Mouse (Mus musculus) gonadal fat pad, adult 2 months (tissue): ENCODE data around the gene Pcca. TPM values are rescaled to one million over a fixed set of nuclear protein-coding genes. Genes with fewer than 3 reads are reported as not detected.
A peak's percentile ranks its signal among the peaks of the same experiment; 100 is the strongest.

ENCODE experiments used
- DNase-seq: peaks from one replicate; pipeline ENCODE4 v3.0.0-alpha.2; 2012; ENCODE audit warnings: low read depth
- polyA plus RNA-seq: library from polyadenylated mRNA; depleted of rRNA; stranded (reverse); fragments of >200 nt; gene quantifications from 2 replicates; pipeline ENCODE4 v1.2.3, GENCODE M21; 2012

The Pcca gene
- polyA plus RNA-seq, 1 experiment = 33.4 TPM

GRCm38 (mm10) chr14:122885893-122886292 is 351.8 kb downstream of the Pcca start:
- no peak for DNase-seq

DNA sequence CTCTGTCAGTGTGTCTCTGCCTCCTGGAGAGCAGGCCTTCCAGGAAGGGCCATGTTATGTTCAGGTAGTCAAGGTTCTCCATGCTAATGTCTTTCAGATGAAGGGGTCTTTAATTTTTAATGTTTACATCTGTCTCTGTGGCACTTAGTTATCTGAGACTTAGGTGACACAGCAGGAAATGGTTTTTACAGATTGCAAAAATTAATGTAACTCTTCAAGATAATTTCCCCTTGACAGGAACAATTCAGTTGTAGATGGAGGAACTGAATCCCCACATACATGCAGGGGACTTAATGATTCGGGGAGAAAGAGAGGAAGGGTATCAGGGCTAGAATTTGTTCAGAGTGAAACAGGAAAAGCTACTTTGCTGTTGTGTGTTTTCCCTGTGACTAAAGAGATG is 353.2 kb downstream of the Pcca start:
- no peak for DNase-seq

- no peak for DNase-seq
These were observed 353.8 kb downstream of the Pcca start for GRCm38 (mm10) chr14:122887702-122888479.

DNA sequence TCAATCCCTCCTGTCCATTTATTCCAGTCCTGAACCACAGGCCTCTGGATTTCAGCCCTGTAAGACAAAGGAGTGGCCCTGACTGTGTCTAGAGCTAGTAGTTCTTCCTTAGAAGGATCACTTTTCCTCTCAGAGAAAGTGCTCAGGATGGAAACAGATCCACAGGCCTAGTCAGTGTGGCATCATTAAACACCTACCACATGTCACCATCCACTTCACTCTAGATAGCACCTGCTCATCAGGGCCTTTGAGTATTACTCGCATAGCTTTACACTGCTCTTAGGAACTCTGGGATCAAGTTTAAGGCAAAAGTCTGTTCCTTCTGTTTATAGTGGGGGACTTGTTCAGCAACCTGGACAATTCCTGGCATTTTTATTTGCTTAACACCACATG is 354.4 kb downstream of the Pcca start:
- DNase-seq = no peak

- DNase-seq = no peak
These were observed 357.4 kb downstream of the Pcca start for GRCm38 (mm10) chr14:122891470-122891968.

GRCm38 (mm10) chr14:122896106-122896505 is 362.0 kb downstream of the Pcca start:
- no peak for DNase-seq

DNA sequence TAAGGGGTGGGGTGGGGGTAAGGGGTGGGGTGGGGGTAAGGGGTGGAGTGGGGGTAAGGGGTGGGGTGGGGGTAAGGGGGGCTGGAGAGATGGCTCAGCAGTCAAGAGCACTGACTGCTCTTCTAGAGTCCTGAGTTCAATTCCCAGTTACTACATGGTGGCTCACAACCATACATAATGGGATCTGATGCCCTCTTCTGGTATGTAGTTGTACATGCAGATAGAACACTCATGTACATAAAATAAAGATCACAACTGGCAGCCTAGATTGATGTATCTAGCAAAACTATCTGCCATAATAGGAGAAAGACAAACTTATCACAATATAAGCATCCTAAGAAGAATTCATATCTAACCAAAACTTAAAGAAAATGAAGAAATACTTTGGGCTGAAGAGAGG is 364.4 kb downstream of the Pcca start:
- no peak for DNase-seq

DNA sequence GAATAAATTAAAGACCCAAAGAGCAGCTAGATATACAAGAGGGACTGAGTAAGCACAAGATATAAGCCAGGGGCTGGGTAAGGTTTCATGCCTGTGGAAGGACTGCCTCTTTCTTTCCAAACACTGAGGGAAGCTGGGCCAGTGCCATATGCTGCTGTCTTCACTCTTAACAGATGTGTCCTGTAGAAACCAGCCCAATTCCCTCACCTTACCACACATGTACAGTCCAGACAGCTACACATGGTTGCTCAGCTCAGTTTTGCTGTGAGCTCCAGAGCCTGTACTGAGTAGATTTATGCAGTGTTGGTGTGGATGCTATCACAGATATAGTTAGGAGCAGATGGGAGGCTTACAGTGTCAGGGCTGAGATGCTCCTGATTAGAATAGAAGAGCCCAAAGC is 366.6 kb downstream of the Pcca start:
- no peak for DNase-seq

DNA sequence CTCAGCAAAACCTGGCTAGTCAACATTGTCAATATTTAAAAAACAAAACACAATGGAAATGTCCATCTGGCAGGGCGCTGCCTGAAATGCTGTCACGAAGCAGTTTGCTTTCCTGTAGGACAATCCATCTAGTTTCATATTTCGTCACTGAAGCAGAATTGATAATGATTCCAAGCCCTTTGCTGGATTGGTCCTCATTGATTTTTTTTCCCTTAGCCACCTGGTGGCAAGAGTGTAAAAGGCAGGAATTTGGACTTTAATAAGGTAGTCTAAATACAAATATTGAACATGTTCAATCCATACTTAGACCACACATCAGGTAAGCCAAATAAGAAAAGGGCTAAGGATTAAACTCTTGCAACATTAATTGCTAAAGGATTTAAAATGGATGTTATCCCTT is 367.1 kb downstream of the Pcca start:
- DNase-seq = no peak

- no peak for DNase-seq
These were observed 367.6 kb downstream of the Pcca start for GRCm38 (mm10) chr14:122901715-122902114.

- no peak for DNase-seq
These were observed 368.0 kb downstream of the Pcca start for GRCm38 (mm10) chr14:122902136-122902535.

DNA sequence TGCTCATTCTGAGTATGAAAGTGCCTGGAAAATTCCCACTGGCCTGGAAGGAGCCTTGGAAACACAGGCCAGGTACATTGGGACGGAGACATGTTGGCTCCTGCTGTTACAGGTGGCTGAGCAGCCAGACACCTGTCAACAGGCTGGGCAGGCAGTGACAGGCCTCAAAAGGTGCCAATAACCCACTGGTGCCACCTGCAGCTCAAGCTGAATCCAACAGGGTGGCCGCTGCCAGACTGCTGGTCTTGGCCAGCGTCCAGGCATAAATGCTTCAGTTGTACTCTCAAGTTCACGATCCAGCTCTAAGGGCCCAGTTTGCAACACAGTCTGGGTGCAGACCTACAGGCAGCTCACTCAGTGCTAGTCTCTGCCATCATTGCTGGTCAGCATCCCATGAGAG is 368.8 kb downstream of the Pcca start:
- peak; percentile 78 for DNase-seq

GRCm38 (mm10) chr14:122903923-122904351 is 369.8 kb downstream of the Pcca start:
- DNase-seq = peak; percentile 83

DNA sequence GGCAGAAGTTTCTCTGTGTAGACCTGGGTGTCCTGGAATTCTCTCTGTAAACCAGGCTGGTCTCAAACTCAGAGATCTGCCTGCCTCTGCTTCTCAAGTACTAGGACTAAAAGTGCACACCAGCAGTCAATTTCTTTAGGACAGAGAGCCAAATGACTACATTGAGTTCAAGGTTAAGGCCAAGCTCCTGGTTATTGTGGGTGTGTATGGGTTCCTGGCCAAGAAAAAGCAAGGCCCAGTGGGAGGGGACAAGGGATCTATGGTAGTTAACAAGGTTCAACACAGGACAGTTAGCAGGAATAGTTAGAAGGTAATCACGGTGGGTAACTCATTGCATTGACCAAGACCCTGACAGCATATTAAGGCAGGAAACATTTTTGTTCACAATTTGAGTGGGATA is 370.9 kb downstream of the Pcca start:
- DNase-seq = no peak

DNA sequence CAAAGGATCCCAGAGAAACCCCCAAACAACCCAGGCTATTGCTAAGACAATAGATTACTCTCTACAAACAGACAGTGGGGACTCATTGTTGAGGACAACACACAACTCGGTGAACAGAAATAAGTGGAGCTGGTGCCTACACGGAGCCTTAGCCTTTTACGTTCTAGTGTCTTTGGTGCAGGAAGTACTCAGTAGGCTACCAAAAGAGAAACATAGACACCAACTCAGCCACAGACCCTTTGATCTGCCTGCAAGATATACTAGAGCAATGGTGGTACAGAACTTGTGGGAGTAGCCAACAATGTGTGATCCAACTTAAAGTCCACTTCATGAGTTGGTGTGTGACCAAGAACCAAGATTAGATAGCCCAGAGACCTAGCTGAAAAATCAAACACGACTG is 374.0 kb downstream of the Pcca start:
- DNase-seq = no peak

- DNase-seq = no peak
These were observed 375.4 kb downstream of the Pcca start for GRCm38 (mm10) chr14:122909368-122910091.

- no peak for DNase-seq
These were observed 377.1 kb downstream of the Pcca start for GRCm38 (mm10) chr14:122911265-122911664.

DNA sequence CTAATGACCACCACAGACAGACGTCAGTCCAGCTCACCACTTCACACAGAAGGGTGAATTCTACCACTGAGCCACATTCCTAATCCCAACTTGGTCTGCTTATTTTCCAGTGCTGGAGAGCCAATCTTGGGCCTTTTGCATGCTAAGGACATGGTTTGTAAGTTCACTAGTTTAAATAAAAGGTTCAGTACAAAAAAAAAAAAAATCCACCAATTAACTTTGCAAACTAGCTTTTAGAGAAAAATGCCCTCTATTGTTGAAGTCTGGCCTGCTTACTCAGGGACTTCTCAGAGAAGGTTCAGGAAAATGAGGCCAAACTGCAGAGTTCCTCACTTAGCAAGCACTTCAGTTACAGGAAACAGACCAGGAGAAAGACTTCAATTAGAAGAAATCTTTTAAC is 378.0 kb downstream of the Pcca start:
- no peak for DNase-seq

- DNase-seq = no peak
These were observed 378.8 kb downstream of the Pcca start for GRCm38 (mm10) chr14:122912812-122913498.

DNA sequence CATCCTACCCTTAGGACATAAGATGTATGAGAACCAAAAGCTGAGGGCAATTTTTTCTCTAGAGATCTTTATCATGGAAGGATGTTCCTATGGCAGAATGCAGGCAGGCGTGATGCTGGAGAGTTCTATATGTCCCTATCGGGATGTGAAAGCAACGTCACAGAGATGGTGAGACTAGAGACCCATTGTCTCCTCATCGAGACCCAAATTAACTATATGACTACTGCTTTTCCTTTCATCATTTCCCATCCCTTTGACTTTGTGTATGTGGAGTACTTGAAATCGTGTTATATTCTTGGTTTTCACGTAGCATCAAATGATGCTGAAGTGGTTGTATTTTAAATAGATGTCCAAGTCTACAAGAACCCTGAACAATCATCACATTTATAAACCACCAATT is 379.5 kb downstream of the Pcca start, which contains the start of gene Ggact:
TSS of gene Ggact (minus strand) at position 101 of the 400 bp plus-strand sequence.
- no peak for DNase-seq

DNA sequence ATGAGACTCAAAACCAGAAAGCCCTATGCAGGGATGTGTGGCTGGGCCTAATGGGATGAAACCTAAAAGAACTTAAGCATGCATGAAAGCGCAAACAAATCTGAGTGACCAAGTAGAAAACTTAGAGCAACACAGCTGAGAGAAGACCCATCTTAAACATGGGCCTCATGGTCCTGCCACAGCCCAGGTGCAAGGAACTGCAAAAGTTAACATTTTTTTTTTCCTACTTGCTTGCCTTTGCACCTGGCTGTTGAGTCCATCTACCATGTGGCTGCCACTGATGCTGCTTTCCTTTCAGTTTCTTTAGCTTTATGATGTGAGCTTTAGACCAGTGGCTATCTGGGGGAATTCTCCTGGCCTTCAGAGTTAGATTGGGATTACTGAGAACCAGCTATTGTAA is 383.6 kb downstream of the Pcca start:
- DNase-seq = no peak

DNA sequence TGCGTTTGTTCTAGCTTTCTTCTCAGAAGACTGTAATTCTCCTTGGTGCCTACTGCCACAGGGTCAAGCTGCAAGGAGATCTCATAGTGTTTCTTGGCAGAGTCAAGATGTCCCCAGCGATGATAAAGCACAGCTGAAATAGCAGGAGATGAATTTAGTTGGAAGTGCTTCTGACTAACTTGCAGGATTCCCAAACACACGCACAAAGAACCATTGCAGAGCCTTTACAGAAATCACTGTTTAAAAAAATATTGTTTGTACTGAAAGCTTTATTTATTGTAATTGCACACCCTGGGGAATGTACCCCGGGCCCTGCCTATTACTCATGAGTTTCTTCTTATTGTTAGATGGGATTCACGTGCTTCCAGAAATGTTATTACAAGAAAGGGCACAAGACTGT is 385.9 kb downstream of the Pcca start:
- DNase-seq = no peak
